Mouse (Mus musculus) thymus, postnatal 4 days (tissue): ENCODE data around the gene BC005537.
"Not testable (repeated sequence)": the region's sequence is repeated elsewhere in the genome, so short reads cannot be mapped to it uniquely, and the experiment has no call there.

Experiments
- DNase-seq: peaks from one replicate; pipeline ENCODE4 v3.0.0; 2021

The BC005537 gene

GRCm38 (mm10) chr13:24800674-24801307, 666 bp upstream of the BC005537 start:
- peak; percentile 97 for DNase-seq

GRCm38 (mm10) chr13:24802131-24802691, 754 bp downstream of the BC005537 start:
- DNase-seq = peak; percentile 50

GRCm38 (mm10) chr13:24803196-24803595, 1.7 kb downstream of the BC005537 start:
- no peak for DNase-seq

GRCm38 (mm10) chr13:24806079-24806478, 4.6 kb downstream of the BC005537 start:
- DNase-seq = no peak

- DNase-seq = no peak
Measured at GRCm38 (mm10) chr13:24812521-24812920, 11.1 kb downstream of the BC005537 start.

- no peak for DNase-seq
Measured at GRCm38 (mm10) chr13:24814616-24815015, 13.2 kb downstream of the BC005537 start.

GRCm38 (mm10) chr13:24816125-24817092, 15.0 kb downstream of the BC005537 start:
- peak; percentile 16 for DNase-seq

- no peak for DNase-seq
Measured at GRCm38 (mm10) chr13:24819931-24820330, 18.5 kb downstream of the BC005537 start.

GRCm38 (mm10) chr13:24822663-24823343, 21.3 kb downstream of the BC005537 start:
- DNase-seq = no peak

- DNase-seq = no peak
Measured at GRCm38 (mm10) chr13:24824647-24825046, 23.2 kb downstream of the BC005537 start.

GRCm38 (mm10) chr13:24825587-24825986, 24.1 kb downstream of the BC005537 start:
- no peak for DNase-seq

GRCm38 (mm10) chr13:24826116-24826515, 24.7 kb downstream of the BC005537 start:
- no peak for DNase-seq

- DNase-seq = no peak
Measured at GRCm38 (mm10) chr13:24830756-24831352, 29.4 kb downstream of the BC005537 start.

- peak; percentile 97 for DNase-seq
Measured at GRCm38 (mm10) chr13:24831353-24832130, 30.1 kb downstream of the BC005537 start, which contains the start of the genes Acot13 and Tdp2. Gene Acot13 (minus strand): TSS chr13:24831540. Gene Tdp2 (plus strand): TSS chr13:24831679.

- DNase-seq = no peak
Measured at GRCm38 (mm10) chr13:24832131-24832810, 30.8 kb downstream of the BC005537 start.

- DNase-seq = no peak
Measured at GRCm38 (mm10) chr13:24832811-24833155, 31.3 kb downstream of the BC005537 start.

GRCm38 (mm10) chr13:24837765-24838164, 36.3 kb downstream of the BC005537 start:
- not testable (repeated sequence) for DNase-seq

GRCm38 (mm10) chr13:24839831-24840230, 38.4 kb downstream of the BC005537 start:
- DNase-seq = no peak

GRCm38 (mm10) chr13:24841702-24842101, 40.2 kb downstream of the BC005537 start:
- DNase-seq = no peak

GRCm38 (mm10) chr13:24844983-24845955, 43.8 kb downstream of the BC005537 start, which contains the start of gene D130043K22Rik:
Gene D130043K22Rik (plus strand): TSS chr13:24845135.
- peak; percentile 67 for DNase-seq
